Mouse (Mus musculus): Measurements from ENCODE around the gene Slc25a19.

The Slc25a19 gene

DNA sequence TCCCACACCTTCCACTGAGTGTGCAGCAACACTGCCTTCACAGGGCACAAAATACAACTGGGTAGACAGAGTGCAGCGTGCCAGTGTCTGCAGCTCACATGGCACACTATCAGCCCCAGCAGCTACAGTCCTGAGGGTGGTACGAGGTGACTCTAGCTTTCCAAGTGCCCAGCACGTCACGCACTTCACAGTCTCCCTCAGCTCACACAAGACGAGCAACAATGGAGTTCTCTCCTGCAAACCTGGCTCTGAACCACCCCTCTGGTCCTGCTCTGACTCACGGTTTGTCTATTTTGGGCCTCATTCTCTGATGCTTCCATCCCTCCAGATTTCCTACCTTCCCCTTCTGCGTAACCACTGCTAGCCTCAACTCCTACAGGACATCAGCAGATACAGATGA lies 28.4 kb downstream of the Slc25a19 start:
- peak; percentile 51 for DNase-seq (ENCODE audit: low read depth, low spot score)

DNA sequence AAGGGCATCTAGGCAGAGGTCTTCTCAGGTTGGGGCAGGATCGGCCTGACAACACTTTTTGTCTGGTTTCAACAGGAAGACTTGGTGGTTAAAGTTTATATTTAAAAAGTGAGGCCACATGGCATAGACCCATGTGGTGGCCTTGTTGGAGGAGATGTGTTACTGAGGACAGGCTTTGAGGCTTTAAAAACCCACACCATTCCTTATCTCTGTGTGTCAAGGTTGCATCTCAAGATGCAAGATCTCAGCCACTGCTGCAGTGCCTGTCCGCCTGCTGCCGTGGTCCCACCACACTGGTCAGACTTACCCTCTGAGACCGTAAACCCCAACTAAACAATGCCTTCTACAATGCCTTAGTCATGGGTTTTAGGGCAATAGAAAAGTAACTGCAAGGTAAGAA lies 29.8 kb downstream of the Slc25a19 start:
- DNase-seq (ENCODE audit: low read depth, low spot score): no peak

DNA sequence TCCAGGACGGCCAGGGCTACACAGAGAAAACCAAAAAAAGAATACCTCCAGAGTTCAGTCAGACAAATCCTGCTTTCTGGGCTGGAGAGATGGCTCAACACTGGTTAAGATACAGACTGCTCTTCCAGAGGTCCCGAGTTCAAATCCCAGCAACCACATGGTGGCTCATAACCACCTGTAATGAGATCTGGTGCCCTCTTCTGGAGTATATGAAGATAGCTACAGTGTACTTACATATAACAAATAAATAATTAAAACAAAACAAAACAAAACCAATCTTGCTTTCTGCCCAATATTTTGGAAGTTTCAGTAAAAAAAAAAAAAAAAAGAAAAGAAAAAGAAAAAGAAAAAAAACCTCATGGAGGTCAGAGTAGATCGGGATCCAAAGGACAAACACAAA lies 32.9 kb downstream of the Slc25a19 start:
- DNase-seq (ENCODE audit: low read depth, low spot score): peak; percentile 63

DNA sequence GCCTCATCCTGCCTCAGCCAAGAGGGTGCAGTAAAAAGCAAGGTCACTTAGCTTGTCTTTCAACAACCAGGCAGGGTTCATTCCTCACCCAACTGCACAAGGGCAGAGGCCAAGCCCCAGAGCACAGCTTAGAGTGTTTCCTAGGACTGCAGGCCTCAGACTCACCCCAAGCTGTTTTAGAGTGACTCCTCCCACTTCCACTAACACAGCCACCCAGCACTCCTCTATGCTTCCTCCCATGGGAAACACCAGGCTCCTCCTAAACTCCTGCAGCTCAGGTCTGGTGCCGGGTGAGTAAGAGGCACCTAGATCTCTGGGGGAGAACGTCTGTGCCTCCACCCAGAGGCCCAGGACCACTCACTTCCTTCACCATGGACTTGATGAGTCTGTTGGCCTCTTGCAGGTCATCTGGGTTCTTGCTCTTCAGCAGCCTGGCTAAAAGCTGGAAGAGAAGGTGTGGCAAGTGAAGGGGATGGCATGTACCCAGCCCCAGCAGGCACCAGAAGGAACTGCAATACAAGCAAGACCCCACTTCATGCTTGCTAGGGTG lies 37.5 kb downstream of the Slc25a19 start:
- DNase-seq (ENCODE audit: low read depth, low spot score): no peak

DNA sequence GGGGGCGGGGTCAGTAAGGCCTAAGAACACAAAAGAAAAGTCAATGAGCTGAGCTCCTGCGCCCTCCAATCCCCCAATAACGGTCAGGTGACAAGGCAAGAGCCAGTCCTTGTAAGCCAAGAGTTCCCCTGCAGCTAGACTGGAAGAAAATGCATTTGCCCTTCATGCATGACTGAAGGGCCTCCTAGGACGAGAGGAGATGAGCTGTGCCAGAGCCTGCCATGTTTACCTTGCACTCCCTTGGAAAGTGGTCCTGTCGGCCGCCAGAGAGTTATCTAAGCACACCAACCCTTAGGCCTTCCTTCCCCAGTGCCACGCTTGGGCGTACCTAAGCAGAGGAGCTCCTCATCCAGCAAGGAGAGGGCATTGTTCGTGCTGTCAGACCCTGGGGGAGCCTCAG lies 40.1 kb downstream of the Slc25a19 start:
- no peak for DNase-seq (ENCODE audit: low read depth, low spot score)

DNA sequence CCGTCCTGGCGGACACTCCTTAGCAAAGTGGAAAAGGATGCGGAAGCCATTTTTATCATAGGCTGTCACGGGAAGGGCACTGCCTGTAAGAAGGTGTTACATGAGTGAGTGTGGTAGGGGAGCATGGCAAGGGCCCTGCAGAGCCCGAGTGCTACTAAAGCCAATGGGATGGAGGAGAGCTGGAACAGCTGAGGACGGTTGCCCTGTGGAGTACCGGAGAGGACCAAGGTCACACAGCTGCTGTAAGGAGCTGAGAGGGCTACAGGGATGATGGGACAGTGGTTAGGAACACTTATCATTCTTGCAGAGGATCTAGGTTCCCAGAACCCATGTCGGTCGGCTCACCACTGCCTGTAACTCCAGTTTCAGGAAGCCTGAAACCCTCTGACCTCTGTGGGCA lies 41.7 kb downstream of the Slc25a19 start:
- no peak for DNase-seq (ENCODE audit: low read depth, low spot score)

DNA sequence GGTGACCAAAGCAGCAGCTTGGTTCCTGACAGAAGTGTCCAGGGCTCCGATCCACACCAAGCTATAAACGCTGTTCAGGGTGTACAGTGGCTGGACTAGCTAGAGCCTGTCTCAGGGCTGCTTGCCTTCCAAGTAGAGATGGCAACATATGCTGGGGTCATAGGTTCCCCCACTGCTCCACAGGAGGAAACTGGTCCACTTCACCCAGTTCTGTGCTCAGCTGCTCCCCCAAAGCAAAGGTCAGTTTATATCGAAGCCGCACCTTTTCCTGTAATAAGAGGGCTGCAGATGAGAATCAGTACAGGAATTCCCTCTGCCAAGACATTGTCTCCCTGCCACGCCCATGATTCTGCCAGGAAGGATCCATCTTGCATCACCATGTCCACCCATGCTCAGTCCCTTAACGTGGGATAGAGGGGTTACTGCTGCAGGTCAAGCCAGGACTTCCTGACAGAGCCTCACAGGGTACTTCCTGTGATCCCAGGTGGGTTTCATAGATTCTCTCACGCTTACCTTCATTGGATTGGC lies 42.5 kb downstream of the Slc25a19 start:
- no peak for DNase-seq (ENCODE audit: low read depth, low spot score)

DNA sequence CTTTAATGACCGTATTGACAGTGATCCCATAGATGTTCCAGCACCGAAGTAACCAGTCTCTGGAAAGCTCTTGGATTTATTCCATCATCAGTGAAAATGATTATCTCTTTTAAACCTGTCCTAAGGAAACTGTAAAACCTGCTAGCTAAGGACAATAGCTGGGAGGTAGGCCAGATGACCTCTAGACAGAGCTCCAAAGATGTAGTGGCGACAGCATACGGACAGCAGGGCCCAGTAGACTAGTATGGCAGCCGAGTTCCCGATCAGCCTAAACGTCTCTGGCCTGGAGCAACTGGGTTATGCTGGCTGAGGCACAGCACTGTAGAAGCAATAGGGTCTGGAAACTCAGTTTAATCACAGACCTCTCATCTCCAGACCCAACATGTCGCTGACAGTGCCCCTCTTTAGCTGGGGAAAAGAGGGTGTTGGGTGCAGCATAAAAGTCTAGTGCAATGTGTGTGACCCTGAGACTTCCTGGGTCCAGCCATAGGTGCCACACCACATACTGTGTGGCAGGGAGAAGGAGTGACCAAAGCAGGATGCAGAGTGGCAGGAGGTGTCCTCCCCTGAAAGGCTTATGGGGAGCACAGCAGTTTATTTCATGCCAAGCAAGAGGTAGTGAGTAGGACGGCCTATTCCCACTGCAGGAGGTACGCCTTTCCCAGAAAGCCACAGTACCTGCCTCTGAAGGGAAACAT lies 43.6 kb downstream of the Slc25a19 start:
- DNase-seq (ENCODE audit: low read depth, low spot score): no peak

DNA sequence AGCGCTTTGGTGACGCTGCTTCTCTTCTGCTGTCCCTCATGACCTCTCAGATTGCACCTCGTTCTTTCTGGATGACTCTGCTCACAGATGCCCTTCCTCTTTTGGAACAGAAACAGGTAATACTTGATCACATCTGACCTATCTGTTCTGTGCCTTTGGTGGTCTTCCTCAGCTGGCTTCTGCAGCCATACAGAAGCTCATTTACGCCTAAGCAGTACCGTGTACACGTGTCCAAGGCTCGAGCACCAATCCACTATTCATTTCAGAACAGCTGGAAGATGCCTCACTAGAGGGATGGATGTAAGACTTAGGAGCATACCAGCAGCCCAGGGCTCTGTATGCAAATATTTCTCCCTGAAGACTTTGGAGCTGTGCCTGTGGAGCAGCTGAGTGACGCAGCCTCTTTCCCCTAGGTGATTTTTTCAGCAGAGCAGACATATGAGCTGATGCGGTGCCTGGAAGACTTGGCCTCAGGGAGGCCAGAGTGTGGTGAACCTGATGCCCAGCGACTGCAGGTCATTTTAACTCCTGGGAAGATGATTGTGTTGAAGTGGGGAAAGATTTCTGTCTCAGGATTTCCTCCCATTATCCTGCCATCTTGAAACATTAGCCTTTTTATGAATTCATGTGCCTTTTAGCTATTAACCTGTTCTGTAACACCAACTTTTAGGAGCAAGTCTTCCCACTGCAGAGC lies 45.0 kb downstream of the Slc25a19 start:
- DNase-seq (ENCODE audit: low read depth, low spot score): no peak

DNA sequence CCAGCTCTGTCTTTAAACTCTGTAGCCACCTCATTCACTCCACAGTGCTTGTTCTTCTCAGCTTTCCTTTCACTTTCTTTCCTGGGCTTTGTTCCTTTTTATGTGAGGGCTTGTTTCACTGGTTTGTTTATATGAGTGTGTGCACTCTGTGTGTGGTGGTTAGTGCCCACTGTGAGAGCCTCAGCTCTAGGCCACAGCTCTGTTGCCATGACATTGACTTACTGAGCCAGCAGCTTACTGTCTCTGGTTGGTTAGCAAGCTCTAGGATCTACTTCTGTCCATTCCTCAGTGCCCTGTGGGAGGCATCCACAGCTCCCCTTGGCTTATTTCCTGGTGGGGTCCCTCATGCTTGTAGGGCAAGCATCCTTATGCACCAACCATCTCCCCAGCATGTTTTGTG lies 49.0 kb downstream of the Slc25a19 start:
- no peak for DNase-seq (ENCODE audit: low read depth, low spot score)

DNA sequence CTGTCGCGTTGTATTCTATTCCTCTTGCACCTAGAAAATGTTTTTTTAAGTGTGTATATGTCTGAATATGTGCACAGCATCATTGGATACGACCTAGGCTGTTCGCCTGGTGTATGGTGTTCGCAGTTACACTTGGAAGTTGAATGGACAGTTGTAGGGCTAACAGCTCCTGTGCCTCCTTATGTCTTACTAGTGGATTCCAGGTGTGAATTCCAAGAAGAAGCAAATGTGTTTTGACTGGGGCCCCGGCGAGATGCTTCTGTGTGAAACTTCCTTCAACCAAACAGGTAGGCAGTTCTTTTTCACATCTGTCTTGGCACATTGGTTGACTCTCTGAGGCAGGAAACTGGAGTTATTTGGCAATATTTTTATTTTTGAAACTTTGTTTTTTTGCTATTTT lies 63.1 kb downstream of the Slc25a19 start:
- peak; percentile 26 for DNase-seq (ENCODE audit: low read depth, low spot score)

All from 3T3-L1 (cell line).